Mouse (Mus musculus) brain, embryonic 14.5 days (tissue): ENCODE measurements around the gene Rfc2.

Experiments
- CTCF ChIP-seq: fragments of 200-500 bp; IDR thresholded peaks from 2 replicates; pipeline ENCODE4 v1.5.1; 2012; ENCODE audit warnings: inconsistent platforms, mild to moderate bottlenecking, moderate library complexity, borderline replicate concordance; ENCODE audit not compliant: insufficient read depth, insufficient read length; ENCODE audit errors: extremely low read depth
- POLR2A ChIP-seq: fragments of 200-500 bp; IDR thresholded peaks from 2 replicates; pipeline ENCODE4 v1.6.1; 2012; ENCODE audit warnings: mild to moderate bottlenecking, inconsistent platforms, borderline replicate concordance; ENCODE audit not compliant: poor library complexity, insufficient read depth, insufficient read length, severe bottlenecking; ENCODE audit errors: extremely low read depth

DNA sequence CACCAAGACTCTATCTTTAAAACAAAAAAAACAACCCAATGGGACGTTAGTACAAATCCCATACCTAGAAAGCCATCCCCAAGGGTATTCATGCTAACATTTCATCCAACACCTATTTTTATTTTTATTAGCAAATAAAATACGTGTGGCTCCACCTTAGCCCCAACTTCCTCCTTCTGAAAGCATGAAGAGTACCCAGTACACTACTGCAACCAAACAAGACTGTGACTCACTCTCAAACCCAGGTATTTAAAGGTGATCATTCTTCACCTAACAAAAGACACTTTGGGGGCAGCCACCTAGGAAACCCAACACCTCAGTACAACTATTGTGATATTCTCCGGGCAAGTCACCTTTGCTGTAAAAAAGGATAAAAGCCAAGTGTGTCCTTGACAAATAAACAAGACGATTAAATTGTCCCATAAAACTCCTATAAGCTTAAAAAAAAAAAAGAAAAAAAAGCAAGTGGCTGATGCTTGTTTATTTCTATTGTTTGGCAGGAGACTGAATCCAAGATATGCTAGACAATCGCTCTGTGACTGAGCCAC, 56.7 kb downstream of the Rfc2 start:
- TF ChIP-seq CTCF, result no peak
- TF ChIP-seq POLR2A, result no peak
